Mouse (Mus musculus) heart, adult 2 months (tissue): ENCODE measurements around the gene B3glct.

Experiments
- CTCF ChIP-seq: fragments of 200-600 bp; IDR thresholded peaks from 2 replicates; pipeline ENCODE4 v1.8.1; 2022; ENCODE audit warnings: antibody characterized with exemption, mild to moderate bottlenecking, moderate library complexity
- EP300 ChIP-seq: fragments of 200-500 bp; IDR thresholded peaks from 2 replicates; pipeline ENCODE4 v1.6.1; 2011; ENCODE audit warnings: low read depth, low read length, control low read depth; ENCODE audit not compliant: insufficient read depth
- POLR2A ChIP-seq: fragments of 200-500 bp; IDR thresholded peaks from 2 replicates; pipeline ENCODE4 v1.6.1; 2011; ENCODE audit warnings: mild to moderate bottlenecking, low read depth, low read length, control low read depth; ENCODE audit not compliant: insufficient read depth

DNA sequence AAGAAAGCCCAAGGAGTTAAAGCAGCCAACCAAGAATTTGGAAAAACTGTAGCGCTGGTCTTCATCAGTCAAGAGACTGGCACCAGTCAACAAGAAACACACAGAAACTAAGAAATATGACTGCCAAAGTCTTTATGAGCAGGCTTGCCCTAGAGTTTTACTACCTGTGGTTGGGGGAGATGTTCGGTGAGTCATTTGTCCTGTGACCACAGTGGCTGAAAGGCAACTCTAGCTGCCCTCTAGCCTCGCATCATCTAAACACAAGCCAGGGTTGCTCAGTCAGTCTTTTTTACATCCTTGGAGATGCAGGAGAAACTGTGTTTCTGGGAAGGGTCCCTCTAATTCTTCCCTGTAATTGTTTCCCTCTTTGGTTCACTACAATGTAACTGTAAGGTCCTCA, 834 bp upstream of the B3glct start:
- TF ChIP-seq POLR2A (no peak), EP300 (no peak), CTCF (no peak)
